Mouse (Mus musculus) liver, adult 2 months (tissue): ENCODE data around the gene Eef2.

Experiments
- CTCF ChIP-seq: fragments of 200-500 bp; IDR thresholded peaks from 2 replicates; pipeline ENCODE4 v1.5.1; 2011; ENCODE audit warnings: low read depth, low read length, control low read depth
- POLR2A ChIP-seq: fragments of 200-500 bp; IDR thresholded peaks from 2 replicates; pipeline ENCODE4 v1.6.1; 2011; ENCODE audit warnings: low read length, control low read depth; ENCODE audit not compliant: insufficient read depth; ENCODE audit errors: extremely low read depth

- no peak for TF ChIP-seq POLR2A
- no peak for TF ChIP-seq CTCF
Measured at GRCm38 (mm10) chr10:81138821-81139528, 37.5 kb upstream of the Eef2 start.
